Mouse (Mus musculus) left cerebral cortex, adult 18-20 months (tissue): ENCODE results near the gene Spaca9. TPM values are rescaled to one million over a fixed set of nuclear protein-coding genes. Genes with fewer than 3 reads are reported as not detected.

ENCODE experiments used
- DNase-seq, 2 experiments: peaks; one replicate each; pipeline ENCODE4 v3.0.0; 2021 to 2022; ENCODE audit warnings: low spot score in 2 of 2, mixed read lengths in 1 of 2
- long read RNA-seq, 2 experiments: library from polyadenylated mRNA; stranded (forward); transcript quantifications; one replicate each; pipeline ENCODE4 v2.0.0; 2021
- total RNA-seq, 2 experiments: library from RNA; stranded (reverse); gene quantifications; 2 replicates each; pipeline ENCODE4 v1.2.3; 2021

Gene Spaca9
- total RNA-seq, result under 1 TPM in 1 of 2 experiments, not detected in 1; 0.61 TPM
- long read RNA-seq, experiment 1, partial matches to known transcripts, result 0 of 2 reads
- long read RNA-seq, experiment 1, other reads (novel, unspliced or antisense), result 1 of 2 reads
- long read RNA-seq, experiment 2, result 0 reads

- DNase-seq, result peak; percentile 84 to 85
Observed at GRCm38 (mm10) chr2:28699361-28700335, at the start of gene Spaca9, which contains the start of gene Ak8. Gene Spaca9, minus strand, starts transcription at chr2:28699727. Gene Ak8, plus strand, starts transcription at chr2:28700164.

- no peak for DNase-seq
Observed at GRCm38 (mm10) chr2:28747705-28748104, 48.2 kb upstream of the Spaca9 start.

- no peak for DNase-seq
Observed at GRCm38 (mm10) chr2:28746682-28747332, 47.3 kb upstream of the Spaca9 start.

GRCm38 (mm10) chr2:28742701-28743100, 43.2 kb upstream of the Spaca9 start:
- DNase-seq, result no peak

- no peak for DNase-seq
Observed at GRCm38 (mm10) chr2:28740159-28740558, 40.6 kb upstream of the Spaca9 start.

GRCm38 (mm10) chr2:28737112-28737511, 37.6 kb upstream of the Spaca9 start:
- DNase-seq, result no peak

- DNase-seq, result no peak
Observed at GRCm38 (mm10) chr2:28730676-28731075, 31.1 kb upstream of the Spaca9 start.

- no peak for DNase-seq
Observed at GRCm38 (mm10) chr2:28727786-28728404, 28.4 kb upstream of the Spaca9 start.

- DNase-seq, result no peak
Observed at GRCm38 (mm10) chr2:28723912-28724311, 24.4 kb upstream of the Spaca9 start.

GRCm38 (mm10) chr2:28722419-28722818, 22.9 kb upstream of the Spaca9 start:
- no peak for DNase-seq

GRCm38 (mm10) chr2:28713036-28713435, 13.5 kb upstream of the Spaca9 start:
- no peak for DNase-seq

GRCm38 (mm10) chr2:28706787-28707186, 7.3 kb upstream of the Spaca9 start:
- no peak for DNase-seq

- DNase-seq, result no peak
Observed at GRCm38 (mm10) chr2:28706106-28706636, 6.6 kb upstream of the Spaca9 start.

- no peak for DNase-seq
Observed at GRCm38 (mm10) chr2:28701646-28702262, 2.2 kb upstream of the Spaca9 start.

GRCm38 (mm10) chr2:28698566-28698965, 961 bp downstream of the Spaca9 start:
- DNase-seq, result no peak

- peak in 1 of 2 experiments; percentile 33 for DNase-seq
Observed at GRCm38 (mm10) chr2:28692692-28693091, 6.8 kb downstream of the Spaca9 start.

- no peak for DNase-seq
Observed at GRCm38 (mm10) chr2:28688431-28688830, 11.1 kb downstream of the Spaca9 start.

GRCm38 (mm10) chr2:28685895-28686294, 13.6 kb downstream of the Spaca9 start:
- peak; percentile 47 to 66 for DNase-seq

GRCm38 (mm10) chr2:28681718-28682117, 17.8 kb downstream of the Spaca9 start:
- peak; percentile 53 to 59 for DNase-seq

- DNase-seq, result peak in 1 of 2 experiments; percentile 28
Observed at GRCm38 (mm10) chr2:28680710-28681109, 18.8 kb downstream of the Spaca9 start.

GRCm38 (mm10) chr2:28676005-28676404, 23.5 kb downstream of the Spaca9 start:
- no peak for DNase-seq
